Mouse (Mus musculus) yolk sac, embryonic 10.5 days (tissue): ENCODE results near the gene Zfand3.

Experiments used
- DNase-seq: peaks from one replicate; pipeline ENCODE4 v3.0.0-alpha.2; 2017; ENCODE audit warnings: low spot score

The Zfand3 gene

DNA sequence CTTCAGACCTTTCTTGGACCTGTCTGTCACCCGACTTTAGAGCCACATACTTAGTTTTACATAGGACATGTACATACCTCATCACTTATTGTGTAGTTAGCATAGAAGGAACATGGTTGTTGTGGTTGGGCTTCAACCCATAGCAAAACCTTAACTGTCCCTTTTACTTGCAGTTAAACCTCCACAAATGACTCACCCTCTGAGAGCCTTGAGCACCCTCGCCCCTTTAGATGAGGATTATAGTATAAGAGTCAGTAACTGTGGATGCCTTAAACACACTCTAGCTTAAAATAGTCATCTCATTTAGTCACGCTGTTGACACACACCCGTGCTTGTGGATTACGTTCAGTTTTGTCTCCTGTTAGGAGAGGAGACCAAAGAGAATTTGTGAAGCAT lies 47.8 kb downstream of the Zfand3 start:
- DNase-seq: no peak

DNA sequence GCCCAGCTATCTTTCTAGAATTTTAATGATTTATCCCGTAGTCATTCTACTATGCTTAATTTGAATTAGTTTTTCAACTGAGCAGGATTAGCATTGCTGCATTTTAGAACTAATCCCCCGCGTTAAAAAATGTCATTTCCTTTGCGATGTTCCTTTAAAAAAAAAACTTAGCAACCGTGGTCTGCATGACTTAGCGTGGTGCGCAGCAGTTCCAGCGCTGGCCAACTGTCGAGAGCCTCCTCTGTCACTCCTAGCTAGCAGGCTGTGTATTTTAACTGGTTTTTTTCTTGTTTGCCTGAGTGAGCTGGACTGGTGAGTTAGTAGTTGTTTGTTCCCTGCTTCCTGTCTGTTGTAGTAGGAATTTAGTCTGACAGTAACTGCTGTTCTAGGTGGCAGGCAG lies 48.9 kb downstream of the Zfand3 start:
- DNase-seq: no peak

DNA sequence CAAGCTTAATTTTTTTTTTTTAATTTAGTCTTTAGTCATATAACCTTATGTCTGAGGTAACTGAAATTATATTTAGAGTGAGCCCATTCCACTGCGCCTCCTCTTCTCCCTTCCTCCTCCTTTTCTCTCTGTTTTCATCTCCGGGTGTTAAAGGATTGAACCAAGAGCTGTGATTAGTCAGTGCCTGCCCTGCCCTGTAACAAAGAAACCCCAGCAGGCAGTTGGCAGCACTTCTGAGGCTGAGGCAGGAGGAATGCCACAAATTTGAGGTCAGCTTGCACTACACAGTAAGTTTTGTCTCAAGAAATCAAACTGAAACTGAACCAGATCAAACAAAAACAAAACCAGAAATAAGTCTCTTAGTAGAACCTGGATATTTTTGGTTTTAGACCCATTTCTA lies 49.3 kb downstream of the Zfand3 start:
- no peak for DNase-seq

DNA sequence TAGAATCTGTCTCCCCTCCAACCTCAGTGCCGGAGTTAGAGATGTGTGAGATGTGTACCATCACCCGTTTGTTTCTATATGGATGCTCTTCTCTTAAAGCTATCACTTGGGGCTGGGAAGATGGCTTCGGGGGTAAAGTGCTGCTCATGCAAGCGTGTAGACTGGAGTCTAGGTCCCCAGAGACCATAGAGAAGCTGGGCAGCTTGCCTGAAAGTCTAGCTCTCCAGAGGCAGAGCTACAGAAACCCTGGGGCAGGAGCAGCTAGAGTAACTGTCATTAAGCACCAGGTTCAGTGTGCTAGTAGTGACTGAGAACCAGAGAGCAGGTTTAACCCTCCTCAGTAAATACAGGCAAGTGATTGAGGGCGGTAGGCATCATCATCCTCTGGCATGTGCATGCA lies 51.7 kb downstream of the Zfand3 start:
- DNase-seq: no peak

DNA sequence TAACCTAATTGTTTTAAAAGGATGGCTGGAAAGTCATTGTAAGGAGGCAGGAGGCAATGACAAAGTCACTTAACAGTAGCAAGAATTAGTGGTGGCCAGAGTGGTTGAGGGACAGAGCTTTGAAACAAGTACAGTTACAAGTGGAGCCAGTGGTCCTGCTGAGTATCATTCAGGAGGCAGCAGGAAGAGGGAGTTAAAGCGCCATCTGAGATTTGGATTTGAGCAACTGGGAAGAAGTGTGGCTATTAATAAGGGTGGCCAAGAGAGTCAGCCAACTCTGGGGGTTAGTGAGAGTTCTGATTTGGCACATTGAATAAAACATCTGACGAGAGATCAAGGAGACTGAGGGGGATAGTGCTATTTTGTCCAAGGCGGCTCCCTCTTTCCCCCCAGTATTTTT lies 54.1 kb downstream of the Zfand3 start:
- no peak for DNase-seq

DNA sequence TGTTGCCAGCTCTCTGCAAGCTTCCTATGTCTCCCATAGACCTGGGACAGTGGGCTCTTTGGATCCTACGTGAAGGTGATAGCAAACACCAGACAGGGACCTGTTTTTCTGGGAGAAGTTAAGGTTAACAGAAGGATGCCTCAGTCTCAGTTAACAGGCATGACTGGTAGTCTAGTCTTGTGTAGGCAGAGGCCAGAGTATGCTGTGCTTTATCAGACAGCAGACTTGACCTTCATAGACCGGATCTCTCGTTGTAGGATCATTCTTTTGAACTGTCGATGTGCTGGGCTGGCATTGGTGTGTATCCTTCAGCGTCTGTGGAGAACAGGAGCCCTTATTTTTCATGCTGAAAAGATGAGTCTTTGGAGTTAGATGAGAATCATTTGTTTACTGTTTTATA lies 54.5 kb downstream of the Zfand3 start:
- no peak for DNase-seq

DNA sequence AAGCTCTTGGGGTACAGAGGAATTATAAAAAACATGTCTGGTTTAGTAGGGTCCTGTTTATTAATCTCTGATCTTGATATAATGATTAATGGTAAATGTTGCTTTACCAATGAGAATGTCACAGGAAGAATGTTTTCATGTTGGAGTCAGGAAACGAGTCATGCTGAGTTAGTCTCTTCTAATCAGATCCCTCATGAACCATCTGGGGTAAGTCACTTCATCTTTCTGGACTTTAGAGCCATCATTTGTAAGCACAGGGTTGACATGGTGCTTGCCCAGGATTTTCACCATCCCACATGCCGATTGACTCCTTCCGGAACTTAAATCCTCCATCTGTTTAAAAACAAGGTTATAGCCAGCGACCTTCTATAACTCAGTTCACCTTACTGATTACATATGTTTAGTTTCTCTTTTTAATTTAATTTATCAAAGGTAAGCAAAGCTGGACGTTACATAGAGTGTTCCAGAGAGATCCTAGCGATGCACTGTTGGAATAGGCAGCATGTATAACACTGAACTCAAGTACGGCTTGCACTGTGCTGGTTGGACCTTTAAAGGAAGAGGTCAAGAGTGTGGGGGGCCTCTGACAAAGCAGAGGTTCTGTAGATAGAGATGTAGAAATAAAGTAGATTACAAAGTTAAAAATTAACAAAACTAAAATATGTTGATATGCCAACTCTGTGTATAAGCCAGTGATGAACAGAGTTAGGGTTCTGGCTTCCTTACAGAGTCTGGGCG lies 56.7 kb downstream of the Zfand3 start:
- DNase-seq: no peak

DNA sequence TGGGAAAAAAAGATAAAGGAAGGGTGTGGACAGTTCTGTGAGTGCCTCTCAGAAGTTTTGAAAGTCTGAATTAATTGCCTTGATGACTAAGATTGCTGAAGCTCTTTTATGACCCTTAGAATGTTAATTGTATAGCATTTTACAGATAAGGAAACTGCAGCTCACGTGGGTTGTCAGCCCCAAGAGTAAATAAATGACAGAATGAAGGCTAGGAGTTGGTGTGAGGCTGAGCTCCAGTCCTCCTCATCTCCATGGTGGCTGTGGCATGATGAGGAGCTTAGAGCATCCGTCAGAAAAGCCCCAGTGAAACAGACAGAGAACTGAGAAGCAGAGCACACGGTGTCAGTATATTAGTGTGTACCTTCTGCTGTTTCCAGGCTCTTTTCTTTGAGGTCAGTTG lies 59.3 kb downstream of the Zfand3 start:
- DNase-seq: no peak

DNA sequence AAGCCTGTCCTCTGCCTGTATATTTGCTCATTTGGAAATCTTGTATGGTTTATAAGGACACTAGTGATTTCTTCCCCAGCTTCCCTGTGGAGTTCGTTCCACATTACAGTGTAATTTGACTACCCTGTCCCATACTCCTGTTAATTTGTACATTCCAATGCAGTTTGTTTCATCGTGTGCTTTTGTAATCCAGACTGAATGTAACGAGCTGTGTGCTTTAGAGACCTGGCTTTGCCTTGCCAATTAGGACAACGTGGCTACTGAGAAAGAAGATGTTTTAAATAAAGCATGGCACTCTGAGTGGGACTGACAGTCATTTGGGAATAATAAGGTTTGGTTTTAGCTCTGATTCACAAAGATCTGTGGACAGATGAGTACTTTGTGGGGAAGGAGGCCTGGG lies 60.2 kb downstream of the Zfand3 start:
- DNase-seq: no peak

DNA sequence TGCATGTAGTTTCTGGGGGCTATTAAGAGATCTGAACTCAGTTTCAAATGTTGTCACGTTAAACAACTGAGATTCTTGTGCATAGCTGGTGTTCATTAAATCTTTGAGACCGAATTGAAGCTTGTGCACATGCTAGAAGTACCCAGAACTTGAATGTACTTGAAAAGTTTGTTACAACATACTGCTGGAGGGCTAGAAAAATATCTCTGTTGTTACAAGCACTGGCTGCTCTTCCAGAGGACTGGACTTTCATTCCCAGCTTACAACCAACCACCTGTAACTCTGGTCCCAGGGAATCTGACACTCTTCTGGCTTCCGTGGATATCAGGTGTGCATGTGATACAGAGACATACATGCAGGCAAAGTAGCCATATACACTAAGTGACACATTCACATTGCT lies 65.2 kb downstream of the Zfand3 start:
- DNase-seq: no peak

DNA sequence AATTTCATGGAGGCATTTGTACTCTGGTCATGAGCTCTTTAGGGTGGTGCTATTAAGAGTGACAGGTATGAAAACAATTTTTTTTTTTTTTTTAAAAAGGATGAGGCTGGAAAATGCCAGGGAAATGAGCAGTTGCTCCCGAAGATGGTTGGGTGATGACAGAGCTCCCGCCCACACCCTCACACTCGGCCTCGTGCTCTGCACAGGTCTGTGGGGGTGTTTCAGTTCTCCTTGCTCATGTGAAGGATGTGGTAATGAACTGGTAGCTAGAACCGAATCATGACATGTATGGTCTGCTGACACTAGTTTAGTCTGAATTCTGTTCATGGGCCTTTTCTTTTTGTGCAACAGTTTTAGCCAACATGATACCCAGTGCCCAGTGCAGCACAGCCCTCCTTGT lies 66.1 kb downstream of the Zfand3 start:
- no peak for DNase-seq

DNA sequence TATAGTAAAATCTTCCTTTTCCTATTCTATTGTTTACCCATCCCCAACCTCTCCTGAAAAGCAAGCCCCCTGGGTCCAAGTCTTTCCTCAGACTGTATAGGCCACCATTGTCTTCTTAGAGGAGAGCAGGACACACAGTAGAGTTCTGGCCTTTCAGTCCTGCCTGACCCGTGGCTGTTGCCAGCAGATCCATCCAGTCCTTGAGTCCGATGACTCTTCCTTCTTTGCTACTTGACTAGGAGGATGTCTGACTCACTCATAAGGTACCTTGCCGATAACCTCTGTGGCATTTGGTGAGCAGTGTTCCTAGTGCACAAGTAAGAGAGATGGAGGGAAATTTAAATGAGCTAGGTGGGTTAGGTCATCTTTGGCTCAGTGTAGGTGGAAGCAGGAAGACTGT lies 68.1 kb downstream of the Zfand3 start:
- DNase-seq: no peak

DNA sequence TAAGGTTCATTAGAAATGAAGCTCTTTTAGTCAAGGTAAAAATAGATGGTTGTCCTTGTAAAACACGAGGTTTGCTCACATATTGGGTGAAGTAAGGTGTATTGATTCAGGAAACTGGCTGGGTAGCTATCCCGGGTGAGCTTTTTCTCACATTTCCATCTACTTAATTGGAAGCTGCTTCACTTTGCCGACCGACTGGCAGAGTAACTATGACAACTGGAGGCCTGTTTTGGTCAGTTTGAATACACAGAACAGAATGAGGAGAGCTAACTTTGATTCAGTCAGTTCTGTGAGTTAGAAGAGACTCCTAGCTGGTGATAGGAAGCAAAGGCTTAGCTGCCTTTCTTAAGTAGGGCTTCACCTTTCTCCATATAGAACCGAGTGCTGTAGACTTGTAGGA lies 71.4 kb downstream of the Zfand3 start:
- DNase-seq: no peak

DNA sequence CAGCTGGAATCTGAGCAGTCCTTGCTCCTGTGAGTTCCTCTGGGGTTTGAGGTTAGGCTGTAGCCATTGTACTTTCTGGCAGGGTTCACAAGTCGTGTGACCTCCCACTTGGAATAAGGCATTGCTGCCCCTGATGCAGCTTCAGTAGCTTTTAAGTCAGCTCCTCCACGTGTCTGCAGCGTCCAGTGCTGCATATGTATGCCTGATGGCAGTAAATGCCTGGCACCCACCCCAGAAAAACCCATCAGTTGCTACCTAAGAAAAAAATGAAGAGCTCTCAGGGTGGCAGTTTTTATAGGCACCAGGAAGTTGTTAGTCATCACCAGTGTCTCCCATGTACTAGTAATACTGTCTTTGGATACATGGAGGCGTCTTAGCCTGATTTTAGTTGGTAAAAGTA lies 79.5 kb downstream of the Zfand3 start:
- DNase-seq: no peak

DNA sequence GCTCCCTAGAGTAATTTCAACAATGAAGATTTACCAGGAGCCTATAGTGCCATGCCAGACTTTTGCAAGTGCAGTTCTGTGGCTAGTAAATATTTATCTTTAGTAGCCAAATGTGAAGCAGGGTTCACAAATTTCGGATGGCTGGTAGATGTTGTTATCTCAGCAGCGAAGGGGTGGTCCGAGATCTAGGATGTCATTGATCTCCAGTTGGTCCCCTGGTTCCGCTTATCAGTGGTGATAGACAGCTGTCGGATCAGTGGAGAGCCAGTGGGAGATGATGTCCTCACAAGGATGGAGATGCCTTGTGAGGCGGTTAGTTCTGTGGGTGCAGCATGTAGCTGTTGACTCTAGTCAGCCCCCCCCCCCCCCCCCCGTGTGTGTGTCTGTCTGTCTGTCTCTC lies 82.2 kb downstream of the Zfand3 start:
- DNase-seq: no peak

DNA sequence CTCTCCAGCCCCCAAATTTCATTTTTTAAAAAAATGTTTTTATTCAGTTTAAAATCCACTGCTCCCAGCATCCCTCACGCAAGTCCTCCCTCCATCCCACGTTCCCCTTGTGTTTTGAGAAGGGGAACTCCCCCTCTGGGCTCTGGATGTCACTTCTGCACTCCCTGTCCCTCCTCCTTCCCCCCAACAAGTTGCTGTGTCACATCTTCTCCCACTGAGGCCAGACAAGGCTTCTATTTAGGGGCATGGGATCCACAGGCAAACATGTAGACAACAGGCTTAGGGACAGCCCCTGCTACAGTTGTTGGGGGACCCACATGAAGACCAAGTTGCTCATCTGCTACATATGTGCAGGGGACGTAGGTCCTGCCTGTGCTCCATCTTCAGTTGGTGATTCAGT lies 83.9 kb downstream of the Zfand3 start:
- DNase-seq: no peak

DNA sequence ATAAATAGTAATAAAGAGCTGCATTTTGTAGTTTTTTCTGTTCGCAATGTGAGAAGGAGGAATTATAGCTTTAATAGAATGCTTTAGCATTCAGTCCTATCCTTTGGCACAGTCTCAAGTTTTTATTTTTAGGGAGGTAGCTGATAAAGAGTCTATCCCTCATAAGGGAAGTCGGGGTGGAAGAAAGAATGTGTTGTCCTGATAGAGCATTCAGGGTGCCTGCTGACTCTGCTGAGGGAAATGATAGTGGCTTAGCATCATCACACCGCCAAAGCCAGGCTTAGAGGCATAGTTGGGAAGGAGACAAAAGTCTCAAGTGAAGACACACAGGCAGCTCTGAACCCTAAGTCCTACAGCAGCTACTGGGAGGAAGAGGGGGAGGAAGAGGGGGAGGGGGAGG lies 85.9 kb downstream of the Zfand3 start:
- DNase-seq: no peak

DNA sequence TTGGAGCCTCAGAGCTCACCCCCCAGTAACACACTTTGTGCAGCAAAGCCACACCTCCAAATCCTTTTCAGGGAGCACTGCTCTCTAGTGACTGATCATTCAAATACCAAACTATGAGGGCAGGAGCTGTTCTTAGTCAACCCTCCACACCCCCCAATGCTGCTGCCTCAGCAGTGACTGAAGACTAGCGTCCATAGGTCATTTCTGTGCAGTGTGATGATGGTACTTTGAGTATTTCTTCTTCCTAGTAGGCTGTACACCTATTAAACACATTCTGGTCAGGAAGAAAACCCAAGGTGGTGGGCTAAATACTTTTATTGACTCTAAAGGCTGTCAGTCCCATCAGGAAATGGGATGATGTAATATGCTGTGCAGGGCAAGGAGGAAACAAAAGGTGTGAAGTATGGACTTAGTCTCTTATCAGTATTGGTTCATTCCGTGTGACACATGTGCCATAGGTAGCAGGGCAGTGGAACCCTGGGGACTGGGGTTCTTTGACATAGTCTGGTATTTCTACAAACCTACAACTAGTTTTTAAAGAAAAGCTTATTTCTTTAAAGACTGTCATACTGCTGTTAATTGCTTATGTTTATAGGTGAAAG lies 88.7 kb downstream of the Zfand3 start:
- DNase-seq: peak; percentile 58

DNA sequence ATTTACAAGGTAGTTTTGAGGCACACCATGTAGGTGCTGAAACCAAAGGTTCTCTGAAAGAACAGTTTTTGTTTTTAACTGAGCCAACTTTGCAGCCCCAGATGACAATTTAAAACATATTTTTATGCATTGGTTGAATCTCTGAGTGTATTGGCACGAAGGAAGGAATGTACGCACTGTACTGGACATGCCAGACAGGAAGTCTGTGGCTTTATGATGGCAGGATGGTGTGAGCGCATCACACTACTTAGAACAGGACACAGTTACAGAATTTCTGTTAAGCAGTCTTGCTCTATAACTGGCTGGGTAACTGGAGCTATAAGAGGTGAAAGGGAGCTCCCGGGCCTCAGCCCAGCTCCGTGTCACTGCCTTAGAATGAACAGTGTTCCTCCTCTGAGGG lies 92.6 kb downstream of the Zfand3 start:
- DNase-seq: no peak

DNA sequence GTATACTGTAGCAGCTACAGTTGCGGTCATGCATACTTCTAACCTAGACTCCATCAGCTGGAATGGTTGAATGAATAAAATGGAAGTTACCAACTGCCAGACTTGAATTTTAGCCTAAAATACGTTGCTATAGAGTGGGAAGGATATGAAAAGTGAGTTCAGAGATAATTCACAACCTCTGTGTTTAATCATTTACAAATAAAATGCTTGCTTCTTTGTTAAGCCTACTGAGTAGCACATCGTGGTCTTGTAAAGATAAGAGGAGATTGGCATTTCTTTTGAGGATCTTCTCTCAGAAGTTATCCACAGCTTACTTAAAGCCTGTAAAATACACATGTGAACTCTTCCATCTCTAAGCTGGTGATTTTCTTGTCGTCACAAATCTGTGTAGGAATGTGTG lies 93.1 kb downstream of the Zfand3 start:
- DNase-seq: no peak

DNA sequence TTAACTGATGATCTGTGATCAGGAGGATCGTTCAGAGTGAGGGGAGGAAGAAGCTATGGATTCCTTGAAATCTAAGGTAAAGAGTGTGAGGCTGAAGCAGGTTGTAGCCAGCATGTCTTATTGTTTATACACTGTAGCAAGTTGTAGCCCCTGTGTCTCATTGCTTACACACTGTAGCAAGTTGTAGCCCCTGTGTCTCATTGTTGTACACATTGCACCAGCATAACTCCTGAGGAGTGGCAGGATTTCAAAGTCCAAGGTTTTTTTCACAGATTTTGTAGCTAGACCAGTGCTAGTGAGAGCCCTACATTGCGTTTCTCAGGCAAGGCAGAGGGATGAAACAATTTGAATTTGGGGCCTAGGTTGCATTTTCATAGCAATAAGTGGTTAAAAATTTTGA lies 95.1 kb downstream of the Zfand3 start:
- DNase-seq: peak; percentile 38

DNA sequence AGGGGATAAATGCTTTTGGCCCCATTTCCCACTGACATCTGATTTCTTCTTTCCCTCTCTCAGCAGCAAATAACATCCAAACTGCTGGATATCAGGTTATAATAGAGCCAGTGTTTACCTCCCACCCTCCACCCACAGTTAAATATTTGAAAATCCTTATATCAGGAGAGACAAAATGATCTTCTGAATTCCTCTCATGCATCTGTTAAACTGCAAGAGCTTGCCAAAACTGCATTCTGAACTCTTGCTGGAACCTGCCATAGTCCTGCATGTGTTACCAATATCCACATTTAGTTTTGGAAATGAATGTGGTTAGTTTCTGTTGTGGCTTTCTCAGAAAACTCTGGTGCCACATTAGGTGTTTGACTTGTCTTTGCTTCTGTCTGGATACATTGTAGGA lies 97.3 kb downstream of the Zfand3 start:
- no peak for DNase-seq

DNA sequence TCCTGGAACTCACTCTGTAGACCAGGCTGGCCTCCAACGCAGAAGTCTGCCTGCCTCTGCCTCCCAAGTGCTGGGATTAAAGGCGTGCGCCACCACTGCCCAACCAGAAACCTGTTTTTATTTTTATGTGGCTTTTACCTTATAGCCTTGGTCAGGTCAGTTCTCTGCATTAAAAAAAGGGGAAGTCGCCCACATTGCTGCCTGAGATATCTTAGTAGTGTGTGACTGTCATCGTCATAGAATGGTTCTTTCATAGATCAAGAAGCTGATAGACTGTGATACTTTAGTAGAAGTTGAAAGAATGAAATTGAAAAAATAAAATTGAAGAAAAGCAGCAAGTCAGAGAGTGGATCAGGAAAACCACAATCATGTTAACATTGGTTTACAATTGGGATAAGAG lies 98.5 kb downstream of the Zfand3 start:
- no peak for DNase-seq

DNA sequence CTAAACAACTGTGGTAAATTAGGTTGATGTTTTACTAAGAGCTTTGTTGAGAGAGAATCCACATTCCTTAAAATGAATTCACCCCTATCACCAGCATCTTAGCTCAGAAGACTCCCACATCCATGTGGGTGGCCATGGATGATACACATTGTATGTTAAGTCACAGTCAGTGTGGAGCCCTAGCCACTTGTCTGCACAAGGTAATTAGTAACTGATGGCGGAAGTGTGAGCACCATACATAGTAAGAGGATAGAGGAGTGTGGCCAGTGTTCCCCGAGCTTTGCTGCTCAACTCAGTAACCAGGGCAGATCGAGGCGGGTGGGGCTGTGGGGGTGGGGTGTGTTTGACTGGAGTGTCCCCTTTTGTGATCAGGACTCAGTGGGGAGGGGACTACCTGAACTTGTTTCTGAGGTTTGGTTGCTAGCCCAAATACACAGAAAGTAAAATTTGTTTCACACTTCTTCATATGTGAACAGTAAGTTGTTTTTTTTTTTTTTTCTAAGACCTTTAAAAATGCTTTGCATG lies 99.2 kb downstream of the Zfand3 start:
- peak; percentile 26 for DNase-seq
